Mouse (Mus musculus) embryonic facial prominence, embryonic 10.5 days (tissue): Measurements from ENCODE around the gene Stag3. TPM values are rescaled to one million over a fixed set of nuclear protein-coding genes. Genes with fewer than 3 reads are reported as not detected.

Experiments used
- DNase-seq: peaks from one replicate; pipeline ENCODE4 v3.0.0-alpha.2; 2017; ENCODE audit warnings: low spot score
- H3K27ac ChIP-seq: fragments of 300-500 bp; sonication (generic); replicated peaks from 2 replicates; pipeline ENCODE4 v1.5.1; 2016; ENCODE audit warnings: mild to moderate bottlenecking
- H3K27me3 ChIP-seq: fragments of 300-500 bp; sonication (generic); replicated peaks from 2 replicates; pipeline ENCODE4 v1.6.1; 2016; ENCODE audit warnings: low read depth, mild to moderate bottlenecking; ENCODE audit not compliant: poor library complexity, severe bottlenecking
- H3K36me3 ChIP-seq: fragments of 300-500 bp; sonication (generic); replicated peaks from 2 replicates; pipeline ENCODE4 v1.6.1; 2016; ENCODE audit warnings: mild to moderate bottlenecking, moderate library complexity
- H3K4me1 ChIP-seq: fragments of 300-500 bp; sonication (generic); 2 replicates; pipeline ENCODE4 v1.6.1; 2016
- H3K4me3 ChIP-seq: fragments of 300-500 bp; sonication (generic); 2 replicates; pipeline ENCODE4 v1.5.1; 2016; ENCODE audit warnings: mild to moderate bottlenecking, moderate library complexity
- H3K9me3 ChIP-seq: fragments of 300-500 bp; sonication (generic); 2 replicates; pipeline ENCODE4 v1.6.1; 2016; ENCODE audit warnings: mild to moderate bottlenecking
- WGBS: fragments of 180-500 bp; shearing (Covaris S2); methylation state at CpG from one replicate; pipeline ENCODE4 v1.1.7; 2016; 5-methylcytosine and 5-hydroxymethylcytosine counted together
- polyA plus RNA-seq: library from polyadenylated mRNA; unstranded; fragments of >200 nt; fragmentation: Nextera tagmentation; extraction: Ambion mirVana; gene quantifications from 2 replicates; pipeline ENCODE4 v1.2.1, GENCODE M21; 2016

Gene Stag3
- polyA plus RNA-seq, 1 experiment from 2014 or later, result 6.2 TPM

DNA sequence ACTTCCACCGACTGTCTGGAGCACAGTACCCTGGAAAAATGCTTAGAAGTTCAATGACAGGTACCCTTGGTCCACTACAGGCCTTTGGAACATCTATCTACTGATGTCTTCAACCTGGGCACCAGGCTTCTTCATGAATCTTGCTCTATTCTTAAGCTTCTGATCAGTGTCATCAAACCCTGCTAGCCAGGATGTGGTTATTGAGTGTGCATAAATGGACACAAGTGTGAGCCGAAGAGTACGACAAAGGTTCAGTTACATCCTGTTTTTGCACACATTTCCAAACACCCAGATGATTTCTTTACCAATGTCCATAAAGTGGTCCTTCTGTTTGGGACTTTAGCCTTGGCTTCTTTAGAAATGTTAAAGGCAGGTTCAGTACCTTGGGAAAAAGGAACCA, 63.2 kb downstream of the Stag3 start:
- Histone ChIP-seq H3K36me3 (no peaks in the 10 kb centered on the region), H3K9me3 (no peaks in the 10 kb centered on the region), H3K27ac (no peak overlapping the region), H3K27me3 (no peaks in the 10 kb centered on the region), H3K4me3 (no peak overlapping the region), H3K4me1 (no peaks in the 10 kb centered on the region)
- DNase-seq, result no peak
- 94% methylated on average over 3 of the region's 3 CpGs for WGBS

Other genes with a start within 250 kb of the Stag3 start
- not detected in 2 replicates for gene Smok3c, start 227.0 kb upstream of the Stag3 start, polyA plus RNA-seq
- gene Zkscan1, start 195.2 kb upstream of the Stag3 start, polyA plus RNA-seq, result 28.2 and 30.0 TPM in 2 replicates
- gene Zscan21, start 163.3 kb upstream of the Stag3 start, polyA plus RNA-seq, result 96.5 and 97.0 TPM in 2 replicates
- 32.1 and 39.8 TPM in 2 replicates for gene Zfp113, start 124.5 kb upstream of the Stag3 start, polyA plus RNA-seq
- gene Cops6, start 119.2 kb upstream of the Stag3 start, polyA plus RNA-seq, result 357 and 367 TPM in 2 replicates
- 30.6 and 33.0 TPM in 2 replicates for gene Ap4m1, start 108.2 kb upstream of the Stag3 start, polyA plus RNA-seq
- 365 and 378 TPM in 2 replicates for gene Mcm7, start 107.8 kb upstream of the Stag3 start, polyA plus RNA-seq
- gene Taf6, start 92.8 kb upstream of the Stag3 start, polyA plus RNA-seq, result 146 and 149 TPM in 2 replicates
- gene Cnpy4, start 92.8 kb upstream of the Stag3 start, polyA plus RNA-seq, result 54.4 and 54.6 TPM in 2 replicates
- gene Mblac1, start 85.9 kb upstream of the Stag3 start, polyA plus RNA-seq, result 8.7 and 9.4 TPM in 2 replicates
- not detected in 2 replicates for gene Nxpe5, start 54.3 kb upstream of the Stag3 start, polyA plus RNA-seq
- 38.6 and 40.2 TPM in 2 replicates for gene Lamtor4, start 24.8 kb upstream of the Stag3 start, polyA plus RNA-seq
- gene BC037034, start 16.2 kb upstream of the Stag3 start, polyA plus RNA-seq, result 5.7 and 6.1 TPM in 2 replicates
- 3.6 and 4.5 TPM in 2 replicates for gene Gal3st4, start 7.4 kb upstream of the Stag3 start, polyA plus RNA-seq
- gene Gm43720, start 282 bp upstream of the Stag3 start, polyA plus RNA-seq, result 0.11 TPM in 1 of 2 replicates, not detected in the other
- gene Gpc2, start 235 bp upstream of the Stag3 start, polyA plus RNA-seq, result 48.1 TPM in 2 replicates
- 0.19 TPM in 1 of 2 replicates, not detected in the other for gene Pvrig, start 61.7 kb downstream of the Stag3 start, polyA plus RNA-seq
- gene Zfp157, start 161.2 kb downstream of the Stag3 start, polyA plus RNA-seq, result 38.9 and 44.9 TPM in 2 replicates